Mouse (Mus musculus): ENCODE measurements around the gene Inpp5k.

DNA sequence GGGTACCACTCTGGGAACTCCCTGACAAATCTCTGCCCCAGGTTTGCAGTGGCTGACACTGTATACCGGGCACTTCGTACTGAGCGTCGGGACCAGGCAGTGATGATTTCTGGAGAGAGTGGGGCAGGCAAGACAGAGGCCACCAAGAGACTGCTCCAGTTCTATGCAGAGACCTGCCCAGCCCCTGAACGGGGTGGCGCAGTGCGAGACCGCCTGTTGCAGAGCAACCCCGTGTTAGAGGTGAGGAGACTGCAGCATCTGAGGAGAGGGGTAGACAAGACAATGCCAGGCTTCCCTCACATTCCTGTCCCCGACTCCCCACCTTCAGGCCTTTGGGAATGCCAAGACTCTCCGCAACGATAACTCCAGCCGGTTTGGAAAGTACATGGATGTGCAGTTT lies 27.5 kb downstream of the Inpp5k start:
- TF ChIP-seq TAL1 (IDR thresholded peaks at IDR 0.05; ENCODE audit: low read length) (no peak), GATA1 (IDR thresholded peaks at IDR 0.05; ENCODE audit: low read length) (no peak)

Data from erythroblast, embryonic 14.5 days (primary cell).